ENCODE assay signal across 8 mouse cellular contexts in genomic region chr6:125009129-125009180, GRCm38 (mm10). TPM values are rescaled to one million over a fixed set of nuclear protein-coding genes. Genes with fewer than 3 reads are reported as not detected.
A peak's percentile ranks its signal among the peaks of the same experiment; 100 is the strongest.
DNase-seq lines count a peak whose midpoint lies in the region; ATAC-seq and TF ChIP-seq lines count a peak whose summit lies in the region.

Zfp384 (plus strand) TSS chr6:125009145.

- no peak for TF ChIP-seq CTCF in layer of hippocampus, adult 2 months (conservative IDR thresholded peaks at IDR 0.05)
- TF ChIP-seq CTCF in cortical plate, adult 2 months (IDR thresholded peaks at IDR 0.05; ENCODE audit: extremely low read depth, insufficient read depth, low read length) = no peak

- intact Hi-C loops in left cerebral cortex, postnatal 25 days (cut with DNase I) = loop anchor here (1.0 to 10.0 kb wide), 5 partner anchors 30 to 297 kb away; partner anchors contain the start of genes Emg1, Ing4, Mlf2 and Phb2

- peak within 1 kb of the TSS; percentile 68 for H3K4me3 ChIP-seq in layer of hippocampus, adult 2 months
- H3K4me3 ChIP-seq in cortical plate, adult 2 months (ENCODE audit: insufficient read depth, low read length) = peak within 1 kb of the TSS; percentile 57
- peak within 1 kb of the TSS; percentile 83 for H3K4me3 ChIP-seq in heart, embryonic 13.5 days
- peak within 1 kb of the TSS; percentile 93 for H3K4me3 ChIP-seq in neural tube, embryonic 12.5 days

- H3K27ac ChIP-seq in layer of hippocampus, adult 2 months = peak within 1 kb of the TSS; percentile 98
- peak within 1 kb of the TSS; percentile 79 for H3K27ac ChIP-seq in cortical plate, adult 2 months (ENCODE audit: insufficient read depth, low read length)
- peak within 1 kb of the TSS; percentile 99 for H3K27ac ChIP-seq in heart, embryonic 13.5 days (replicated peaks)
- H3K27ac ChIP-seq in neural tube, embryonic 12.5 days = peak within 1 kb of the TSS; percentile 96

- 0% methylated on average over 3 of the region's 3 CpGs for WGBS in heart, embryonic 13.5 days
- 0% methylated on average over 2 of the region's 3 CpGs for WGBS in neural tube, embryonic 12.5 days

- no peak for TF ChIP-seq POLR2A in cortical plate, adult 2 months (IDR thresholded peaks at IDR 0.05; ENCODE audit: extremely low read depth, insufficient read depth, low read length)

- H3K4me1 ChIP-seq in cortical plate, adult 2 months (ENCODE audit: control insufficient read depth, insufficient read depth, low read length) = peaks cover 5% of the 10 kb centered on the region
- H3K4me1 ChIP-seq in heart, embryonic 13.5 days = peaks cover 39% of the 10 kb centered on the region
- peaks cover 24% of the 10 kb centered on the region for H3K4me1 ChIP-seq in neural tube, embryonic 12.5 days

- no peak for DNase-seq in layer of hippocampus, adult 2 months (ENCODE audit: low spot score in 2 of 2)
- no peak for DNase-seq in layer of hippocampus, adult 9-10 months (ENCODE audit: low spot score)
- no peak for DNase-seq in left cerebral cortex, postnatal 25 days (ENCODE audit: low spot score in 2 of 2)
- no peak for DNase-seq in spleen, adult 12 weeks (ENCODE audit: low spot score)
- no peak for DNase-seq in ovary, postnatal 36 days (ENCODE audit: low spot score)

- peak within 1 kb of the TSS; percentile 79 for H3K4me2 ChIP-seq in heart, embryonic 13.5 days
- peak within 1 kb of the TSS; percentile 65 for H3K4me2 ChIP-seq in neural tube, embryonic 12.5 days (replicated peaks)

- ATAC-seq in heart, embryonic 13.5 days (ENCODE audit: extremely low read depth, insufficient number of reproducible peaks, low FRiP score, low TSS enrichment) = no peak
- no peak for ATAC-seq in neural tube, embryonic 12.5 days (ENCODE audit: low FRiP score, low read depth)

- H3K36me3 ChIP-seq in heart, embryonic 13.5 days = peaks cover 31% of the 10 kb centered on the region
- peaks cover 25% of the 10 kb centered on the region for H3K36me3 ChIP-seq in neural tube, embryonic 12.5 days

- H3K27me3 ChIP-seq in heart, embryonic 13.5 days (replicated peaks) = 0 out of 2 replicates have a peak, but pooled peaks cover 8% of the 10 kb centered on the region
- no peaks in the 10 kb centered on the region for H3K27me3 ChIP-seq in neural tube, embryonic 12.5 days (replicated peaks)

- peak within 1 kb of the TSS; percentile 98 for H3K9ac ChIP-seq in heart, embryonic 13.5 days
- peak within 1 kb of the TSS; percentile 98 for H3K9ac ChIP-seq in neural tube, embryonic 12.5 days

- no peaks in the 10 kb centered on the region for H3K9me3 ChIP-seq in heart, embryonic 13.5 days
- no peaks in the 10 kb centered on the region for H3K9me3 ChIP-seq in neural tube, embryonic 12.5 days

RNA-seq across cellular contexts. Expression of gene Zfp384, which starts in this region (rescaled TPM):
- 10 to 100 TPM; 50.0 to 50.9 TPM for total RNA-seq in layer of hippocampus, adult 2 months (2021)
- polyA plus RNA-seq in cortical plate, adult 2 months (2012; rRNA removed) = 46.9 and 51.6 TPM in 2 replicates
- 9.3 and 10.1 TPM in 2 replicates for polyA plus RNA-seq in heart, embryonic 13.5 days (2015; fragmentation: Nextera tagmentation; extraction: Ambion mirVana)
- 10 to 100 TPM; 38.4 to 44.1 TPM for total RNA-seq in left cerebral cortex, postnatal 25 days (2021)
- 17.0 and 19.1 TPM in 2 replicates for polyA plus RNA-seq in neural tube, embryonic 12.5 days (2016; fragmentation: Nextera tagmentation; extraction: Ambion mirVana)
